Mouse (Mus musculus) thymus, adult 2 months (tissue): ENCODE data around the gene Cps1.

Experiments used
- CTCF ChIP-seq: fragments of 200-500 bp; IDR thresholded peaks from 2 replicates; pipeline ENCODE4 v1.5.1; 2012; ENCODE audit warnings: mild to moderate bottlenecking, control low read depth, low read length, moderate library complexity, borderline replicate concordance; ENCODE audit not compliant: control insufficient read depth, poor library complexity, insufficient read depth; ENCODE audit errors: extremely low read depth
- POLR2A ChIP-seq: fragments of 200-500 bp; IDR thresholded peaks from 2 replicates; pipeline ENCODE4 v1.6.1; 2012; ENCODE audit warnings: mild to moderate bottlenecking, low read length, control low read depth, moderate library complexity; ENCODE audit not compliant: control insufficient read depth, poor library complexity, insufficient read depth; ENCODE audit errors: extremely low read depth

DNA sequence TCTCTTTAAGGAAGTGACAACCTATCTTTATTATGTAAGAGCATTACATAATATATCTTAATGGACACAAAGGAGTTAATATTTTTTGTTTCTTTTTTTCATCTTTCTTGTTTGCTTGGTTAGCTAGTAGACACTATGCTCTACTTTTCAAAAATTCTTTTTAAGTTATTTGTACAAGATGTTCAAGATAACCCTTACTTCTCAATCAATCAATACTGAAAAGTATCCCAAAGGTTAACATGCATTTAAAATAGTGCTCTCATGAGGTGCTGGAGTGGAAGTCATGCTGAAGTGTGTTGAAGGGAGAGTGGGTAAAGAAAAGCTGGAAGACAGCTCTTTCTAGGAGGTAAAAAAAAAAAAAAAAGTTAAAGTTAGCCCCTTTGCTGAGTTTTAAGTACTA, 145.1 kb downstream of the Cps1 start:
- TF ChIP-seq POLR2A (no peak), CTCF (no peak)
